Mouse (Mus musculus): Measurements from ENCODE around the gene Tgoln1. TPM values are rescaled to one million over a fixed set of nuclear protein-coding genes. Genes with fewer than 3 reads are reported as not detected.

The Tgoln1 gene
- total RNA-seq, 1 experiment from 2014 or later, result 66.7 TPM

- no peak for ATAC-seq (replicated peaks; ENCODE audit: low read depth, poor library complexity, severe bottlenecking)
Observed at GRCm38 (mm10) chr6:72562486-72562885, 54.3 kb downstream of the Tgoln1 start.

- ATAC-seq (replicated peaks; ENCODE audit: low read depth, poor library complexity, severe bottlenecking), result no peak
Observed at GRCm38 (mm10) chr6:72560801-72561200, 56.0 kb downstream of the Tgoln1 start.

Other genes starting within 250 kb of the Tgoln1 start
- 83.8 and 85.7 TPM in 2 replicates for gene Vamp5, start 236.5 kb downstream of the Tgoln1 start, total RNA-seq (2017)
- gene Vamp8, start 226.3 kb downstream of the Tgoln1 start, total RNA-seq (2017), result 281 and 362 TPM in 2 replicates
- gene Ggcx, start 202.7 kb downstream of the Tgoln1 start, total RNA-seq (2017), result 6.6 and 12.7 TPM in 2 replicates
- 300 and 303 TPM in 2 replicates for gene Mat2a, start 177.4 kb downstream of the Tgoln1 start, total RNA-seq (2017)
- gene Sh2d6, start 95.3 kb downstream of the Tgoln1 start, total RNA-seq (2017), result not detected in 2 replicates
- gene Capg, start 72.6 kb downstream of the Tgoln1 start, total RNA-seq (2017), result 32.4 and 56.4 TPM in 2 replicates
- gene Elmod3, start 18.6 kb downstream of the Tgoln1 start, total RNA-seq (2017), result 4.5 and 9.3 TPM in 2 replicates
- 13.3 and 17.4 TPM in 2 replicates for gene Retsat, start 18.5 kb downstream of the Tgoln1 start, total RNA-seq (2017)
- gene Tcf7l1, start 172.3 kb upstream of the Tgoln1 start, total RNA-seq (2017), result not detected in 2 replicates

Data from common myeloid progenitor, adult 5-6 weeks (primary cell).